Mouse (Mus musculus) embryonic facial prominence, embryonic 15.5 days (tissue): ENCODE measurements at regions not wholly inside any gene's neighbourhood (a gene's known extent, or its start where the extent isn't known, plus 50 kb on each side); places are given as distances from the start of the nearest gene placed in this dataset.
"Not testable (repeated sequence)": the region's sequence is repeated elsewhere in the genome, so short reads cannot be mapped to it uniquely, and the experiment has no call there.

Experiments
- ATAC-seq: fragments of 200-750 bp; cut with Nextera tagmentation; 2 replicates; pipeline ENCODE4 v1.8.0; 2017; ENCODE audit warnings: low read depth, moderate TSS enrichment; ENCODE audit not compliant: insufficient number of reproducible peaks, low FRiP score, low TSS enrichment
- H3K27ac ChIP-seq: fragments of 300-500 bp; sonication (generic); replicated peaks from 2 replicates; pipeline ENCODE4 v1.5.1; 2015; ENCODE audit warnings: mild to moderate bottlenecking, inconsistent platforms
- H3K27me3 ChIP-seq: fragments of 300-500 bp; sonication (generic); 2 replicates; pipeline ENCODE4 v1.6.1; 2015; ENCODE audit warnings: inconsistent platforms
- H3K36me3 ChIP-seq: fragments of 300-500 bp; sonication (generic); 2 replicates; pipeline ENCODE4 v1.6.1; 2015; ENCODE audit warnings: mild to moderate bottlenecking, inconsistent platforms
- H3K4me1 ChIP-seq: fragments of 300-500 bp; sonication (generic); 2 replicates; pipeline ENCODE4 v1.6.1; 2015; ENCODE audit warnings: inconsistent platforms
- H3K4me2 ChIP-seq: fragments of 300-500 bp; sonication (generic); replicated peaks from 2 replicates; pipeline ENCODE4 v1.6.1; 2015; ENCODE audit warnings: mild to moderate bottlenecking, inconsistent platforms
- H3K4me3 ChIP-seq: fragments of 300-500 bp; sonication (generic); replicated peaks from 2 replicates; pipeline ENCODE4 v1.5.1; 2015; ENCODE audit warnings: mild to moderate bottlenecking, inconsistent platforms
- H3K9ac ChIP-seq: fragments of 300-500 bp; sonication (generic); 2 replicates; pipeline ENCODE4 v1.6.1; 2015; ENCODE audit warnings: inconsistent platforms
- H3K9me3 ChIP-seq: fragments of 300-500 bp; sonication (generic); replicated peaks from 2 replicates; pipeline ENCODE4 v1.6.1; 2016; ENCODE audit warnings: inconsistent platforms
- WGBS: fragments of 180-500 bp; shearing (Covaris S2); methylation state at CpG from one replicate; pipeline ENCODE4 v1.1.7; 2015; 5-methylcytosine and 5-hydroxymethylcytosine counted together

DNA sequence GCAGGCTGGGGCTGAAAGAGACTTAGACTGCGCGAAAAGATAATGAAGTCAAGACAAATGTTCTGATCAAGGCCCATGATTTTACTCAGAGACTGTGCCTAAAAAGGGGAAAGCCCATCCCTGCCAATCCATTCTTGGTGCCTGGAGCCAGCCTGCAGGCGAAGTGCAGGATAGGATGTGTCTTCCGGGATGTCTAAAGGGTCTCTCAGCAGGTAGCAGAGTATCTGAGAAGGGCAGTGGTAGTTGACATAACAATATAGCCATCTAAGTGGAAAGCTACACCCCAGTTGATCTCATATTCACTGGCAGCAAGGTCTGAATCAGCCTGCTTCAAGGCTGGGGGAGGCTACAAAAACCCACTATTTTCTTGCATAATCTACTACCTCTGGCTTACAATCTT lies 282.9 kb downstream of the Arl6ip6 start:
- WGBS = 84% methylated on average over 4 of the region's 4 CpGs
- Histone ChIP-seq H3K9me3 (no peaks in the 10 kb centered on the region), H3K27ac (no peak overlapping the region), H3K36me3 (no peaks in the 10 kb centered on the region), H3K4me2 (no peak overlapping the region), H3K27me3 (no peaks in the 10 kb centered on the region), H3K9ac (no peak overlapping the region), H3K4me1 (no peaks in the 10 kb centered on the region), H3K4me3 (no peak overlapping the region)
- ATAC-seq = no peak

DNA sequence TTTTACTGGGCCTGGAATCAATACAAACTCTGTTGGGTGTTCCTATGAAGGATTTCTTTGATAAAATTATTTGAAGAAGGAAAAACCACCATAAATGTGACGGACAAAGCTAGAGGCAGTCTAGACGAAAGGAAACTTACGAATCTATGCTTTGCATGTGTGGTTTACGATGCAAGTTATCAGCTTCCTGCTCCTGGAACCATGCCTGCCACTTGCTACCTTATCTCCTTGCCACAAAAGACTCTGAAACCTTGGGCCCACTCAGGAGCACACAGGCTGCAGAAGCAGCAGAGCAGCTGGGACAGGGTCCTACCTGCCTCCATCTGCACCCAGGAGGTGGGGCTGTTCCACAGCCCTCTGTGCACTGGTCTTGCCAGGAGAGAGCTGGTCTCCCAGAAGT lies 287.5 kb downstream of the Arl6ip6 start:
- ATAC-seq, H3K27me3 ChIP-seq: not testable (repeated sequence)
- 85% methylated on average over 4 of the region's 4 CpGs for WGBS

DNA sequence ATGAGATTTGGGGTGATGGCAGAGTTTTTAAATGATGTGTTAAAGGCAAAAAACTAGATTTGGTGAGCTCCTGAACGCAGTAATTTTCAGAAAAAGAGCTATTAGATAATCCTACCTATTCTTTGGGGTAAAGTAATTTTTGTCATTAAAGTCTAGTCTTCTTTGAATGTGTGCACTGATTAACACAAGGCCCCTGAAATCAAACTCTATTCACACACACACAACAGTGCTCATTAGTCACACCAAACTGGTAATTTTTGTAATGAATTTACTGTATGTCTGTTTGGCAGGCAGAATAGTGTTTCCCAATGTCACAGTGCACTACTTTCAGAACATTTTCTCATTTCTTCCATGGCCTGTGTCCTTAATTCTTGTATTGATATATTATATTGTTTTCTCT lies 296.8 kb downstream of the Arl6ip6 start:
- no peak for ATAC-seq
- Histone ChIP-seq H3K4me2 (no peak overlapping the region), H3K4me3 (no peak overlapping the region), H3K9ac (no peak overlapping the region), H3K36me3 (no peaks in the 10 kb centered on the region), H3K4me1 (no peaks in the 10 kb centered on the region), H3K27ac (no peak overlapping the region), H3K27me3 (no peaks in the 10 kb centered on the region), H3K9me3 (no peaks in the 10 kb centered on the region)
- WGBS = 59% methylated on average over 1 of the region's 1 CpGs

More for the DNA sequence above, 287.5 kb downstream of the Arl6ip6 start:
- not testable (repeated sequence) for H3K9ac ChIP-seq, H3K4me1 ChIP-seq, H3K36me3 ChIP-seq, H3K4me2 ChIP-seq, H3K4me3 ChIP-seq, H3K9me3 ChIP-seq, H3K27ac ChIP-seq

DNA sequence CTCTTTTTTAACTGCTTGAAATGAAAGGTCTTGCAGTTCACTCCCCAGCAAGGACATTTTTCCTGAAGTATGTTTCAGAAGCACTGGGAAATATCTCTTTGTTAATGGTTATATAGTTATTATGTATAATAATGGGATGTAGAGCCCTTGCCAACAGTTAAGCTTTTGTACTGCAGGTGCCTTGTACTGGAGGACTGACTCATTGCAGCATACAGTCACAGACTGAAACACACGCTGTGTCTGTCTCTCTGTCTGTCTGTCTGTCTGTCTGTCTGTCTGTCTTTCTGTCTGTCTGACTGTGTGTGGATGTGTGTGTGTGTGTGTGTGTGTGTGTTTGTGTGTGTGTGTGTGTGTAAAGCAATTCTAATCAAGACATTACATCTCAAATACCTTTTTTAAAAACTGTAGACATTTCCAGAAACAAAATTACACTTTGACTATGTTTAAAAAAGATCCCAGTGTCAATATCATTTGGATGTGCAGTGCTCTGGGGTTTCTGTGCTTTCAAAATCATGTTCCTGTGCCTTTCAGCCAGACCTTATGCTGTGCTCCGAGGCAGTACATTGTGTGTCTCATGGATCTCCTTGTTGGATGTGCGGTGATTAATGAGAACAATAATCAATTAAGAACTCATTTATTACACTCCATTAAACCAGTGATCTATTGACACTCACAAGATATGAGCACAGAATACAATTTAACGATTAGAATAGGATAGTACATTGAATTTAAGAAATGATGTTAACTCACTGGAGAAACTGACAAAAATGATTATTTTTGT lies 299.5 kb downstream of the Arl6ip6 start:
- no peaks in the 10 kb centered on the region for H3K27me3 ChIP-seq
- no peak overlapping the region for H3K4me2 ChIP-seq
- H3K4me3 ChIP-seq = no peak overlapping the region
- no peak overlapping the region for H3K27ac ChIP-seq
- H3K9me3 ChIP-seq = no peaks in the 10 kb centered on the region
- no peaks in the 10 kb centered on the region for H3K4me1 ChIP-seq
- WGBS = 87% methylated on average over 4 of the region's 4 CpGs
- no peaks in the 10 kb centered on the region for H3K36me3 ChIP-seq
- ATAC-seq = no peak
- no peak overlapping the region for H3K9ac ChIP-seq

DNA sequence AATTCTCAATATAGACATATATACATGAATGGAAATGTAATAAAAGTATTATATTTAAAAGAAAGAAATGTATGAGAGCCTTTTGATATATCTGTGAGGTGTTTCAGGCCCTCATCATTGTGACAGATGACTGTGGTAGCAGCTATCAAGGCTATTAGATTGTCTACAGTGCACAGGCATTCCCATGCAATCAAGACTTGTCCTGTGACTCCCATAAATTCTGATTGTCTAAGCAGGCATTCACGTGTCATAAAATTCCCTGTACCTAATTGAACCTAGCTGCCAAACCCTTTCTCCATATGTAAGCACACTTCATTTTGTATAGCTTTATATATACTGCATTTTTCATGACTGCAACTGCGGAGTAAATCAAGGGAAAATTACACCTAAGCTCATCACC lies 301.3 kb downstream of the Arl6ip6 start:
- Histone ChIP-seq H3K27ac (no peak overlapping the region), H3K27me3 (no peaks in the 10 kb centered on the region), H3K4me3 (no peak overlapping the region), H3K4me2 (no peak overlapping the region), H3K36me3 (no peaks in the 10 kb centered on the region), H3K9me3 (no peaks in the 10 kb centered on the region), H3K9ac (no peak overlapping the region), H3K4me1 (no peaks in the 10 kb centered on the region)
- ATAC-seq = no peak
- WGBS = 76% methylated on average over 2 of the region's 2 CpGs

DNA sequence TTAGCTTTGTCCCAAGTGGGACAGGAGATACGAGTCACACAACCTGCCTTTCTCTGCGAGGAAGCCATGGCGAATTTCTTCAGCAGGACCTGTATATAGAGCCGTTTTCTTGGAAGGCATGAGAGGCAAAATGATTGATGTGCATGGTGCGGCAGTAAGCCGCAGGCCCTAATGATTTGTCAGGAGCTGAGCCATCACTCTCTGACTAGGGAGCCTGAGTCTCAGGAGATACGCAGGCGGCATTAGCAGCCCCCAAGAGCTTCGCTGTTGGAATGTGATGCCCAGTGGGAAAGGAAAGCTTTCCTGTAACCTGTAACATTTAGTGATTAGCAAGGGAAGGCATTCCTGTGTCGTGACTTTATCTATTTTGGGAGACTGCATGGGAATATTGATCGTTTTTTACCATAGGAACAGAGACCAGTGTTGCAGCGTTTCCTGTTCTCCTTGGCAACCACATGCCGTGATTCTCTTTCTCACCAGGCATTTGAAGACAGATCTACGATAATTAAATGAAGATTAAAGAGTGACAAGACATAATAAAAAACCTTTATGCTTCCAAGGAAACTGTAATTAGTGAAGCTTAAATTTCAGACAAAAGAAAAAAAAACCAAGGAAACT lies 310.2 kb downstream of the Arl6ip6 start:
- Histone ChIP-seq H3K4me1 (no peaks in the 10 kb centered on the region), H3K36me3 (no peaks in the 10 kb centered on the region), H3K9me3 (no peaks in the 10 kb centered on the region), H3K4me3 (no peak overlapping the region), H3K4me2 (no peak overlapping the region), H3K9ac (no peak overlapping the region), H3K27ac (no peak overlapping the region), H3K27me3 (no peaks in the 10 kb centered on the region)
- ATAC-seq = no peak
- WGBS = 47% methylated on average over 14 of the region's 14 CpGs

DNA sequence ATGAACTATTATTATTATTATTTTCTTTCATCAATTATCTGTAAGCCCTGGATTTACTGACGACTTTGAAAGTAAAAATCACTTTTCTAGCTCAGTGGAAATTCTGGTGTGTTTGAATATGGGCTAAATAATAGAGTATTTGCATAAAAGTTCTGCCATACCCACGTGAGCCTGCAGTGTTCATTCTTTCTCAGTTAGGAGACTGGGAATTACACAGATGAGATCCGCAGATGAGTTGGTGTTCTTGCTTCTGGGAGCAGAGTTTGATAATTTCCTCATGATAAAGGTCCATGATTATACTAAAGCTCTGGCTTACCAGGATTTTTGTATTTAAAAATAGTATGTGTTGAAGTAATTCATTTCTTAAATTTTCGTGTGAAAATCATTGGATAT lies 310.7 kb downstream of the Arl6ip6 start:
- Histone ChIP-seq H3K9me3 (no peaks in the 10 kb centered on the region), H3K4me2 (no peak overlapping the region), H3K27me3 (no peaks in the 10 kb centered on the region), H3K27ac (no peak overlapping the region), H3K4me3 (no peak overlapping the region), H3K4me1 (no peaks in the 10 kb centered on the region), H3K36me3 (no peaks in the 10 kb centered on the region), H3K9ac (no peak overlapping the region)
- 55% methylated on average over 4 of the region's 4 CpGs for WGBS
- ATAC-seq = no peak

DNA sequence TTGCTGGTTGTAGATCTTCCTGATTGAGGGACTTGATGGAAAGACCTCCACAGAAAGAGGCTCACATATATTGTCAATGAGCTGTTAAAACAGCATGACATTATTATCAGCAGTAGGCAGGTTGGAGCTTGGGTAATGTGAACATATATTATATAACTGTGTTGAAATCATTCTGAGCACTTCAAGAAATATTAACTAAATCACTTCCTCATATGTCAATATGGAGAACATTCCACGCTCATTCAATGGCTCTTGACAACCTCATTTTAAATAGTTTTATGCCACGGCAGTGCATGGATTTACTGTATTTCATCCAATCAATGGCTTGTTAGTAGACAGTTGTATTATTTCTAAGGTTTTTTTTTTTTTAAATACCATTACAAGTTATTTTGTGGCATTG lies 350.6 kb downstream of the Arl6ip6 start:
- WGBS = 84% methylated on average over 2 of the region's 2 CpGs
- no peaks in the 10 kb centered on the region for H3K9me3 ChIP-seq
- H3K4me3 ChIP-seq = no peak overlapping the region
- no peaks in the 10 kb centered on the region for H3K27me3 ChIP-seq
- H3K9ac ChIP-seq = no peak overlapping the region
- no peaks in the 10 kb centered on the region for H3K4me1 ChIP-seq
- no peak for ATAC-seq
- no peak overlapping the region for H3K4me2 ChIP-seq
- no peak overlapping the region for H3K27ac ChIP-seq
- no peaks in the 10 kb centered on the region for H3K36me3 ChIP-seq

DNA sequence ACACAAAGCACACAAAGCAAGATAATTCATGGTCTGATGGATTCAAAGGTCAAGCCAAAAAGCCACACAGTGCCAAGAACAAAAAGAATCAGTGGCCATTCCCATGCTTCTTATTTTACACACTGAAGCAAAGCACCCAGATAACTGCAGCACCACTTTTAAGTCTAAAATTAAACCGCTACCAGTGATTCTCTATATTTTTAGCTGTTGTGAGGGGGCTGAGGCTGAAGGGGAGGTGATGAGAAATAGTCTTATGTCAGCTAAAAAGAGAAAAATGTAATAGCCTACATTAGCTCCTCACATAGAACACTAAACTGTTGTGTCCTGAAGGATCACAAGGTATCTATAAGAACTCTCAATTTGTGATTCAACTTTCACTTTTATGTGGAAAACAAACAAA lies 382.5 kb downstream of the Arl6ip6 start:
- Histone ChIP-seq H3K9ac (no peak overlapping the region), H3K9me3 (no peaks in the 10 kb centered on the region), H3K36me3 (no peaks in the 10 kb centered on the region), H3K27ac (no peak overlapping the region), H3K4me1 (no peaks in the 10 kb centered on the region), H3K4me2 (no peak overlapping the region), H3K4me3 (no peak overlapping the region), H3K27me3 (no peaks in the 10 kb centered on the region)
- no peak for ATAC-seq
- WGBS = 70% methylated on average over 1 of the region's 1 CpGs

DNA sequence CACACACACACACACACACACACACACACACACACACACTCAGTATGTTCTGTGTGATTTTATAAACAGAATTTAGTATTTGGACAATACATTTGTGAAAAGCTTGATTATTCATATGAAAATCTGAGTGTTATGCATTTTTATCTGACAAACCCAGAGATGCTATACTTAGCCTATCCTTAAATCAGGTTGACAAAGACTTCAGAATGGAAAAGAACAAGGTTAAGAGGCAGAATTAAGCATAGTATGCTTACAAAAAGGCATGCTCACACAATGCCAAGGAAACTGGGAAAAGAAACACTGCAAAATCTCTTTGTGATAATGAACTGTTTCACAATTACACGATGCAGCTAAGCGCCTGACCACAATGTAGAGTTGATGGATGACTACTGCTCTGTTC lies 414.3 kb downstream of the Arl6ip6 start:
- no peak for ATAC-seq
- no peak overlapping the region for H3K4me2 ChIP-seq
- H3K9me3 ChIP-seq = no peaks in the 10 kb centered on the region

DNA sequence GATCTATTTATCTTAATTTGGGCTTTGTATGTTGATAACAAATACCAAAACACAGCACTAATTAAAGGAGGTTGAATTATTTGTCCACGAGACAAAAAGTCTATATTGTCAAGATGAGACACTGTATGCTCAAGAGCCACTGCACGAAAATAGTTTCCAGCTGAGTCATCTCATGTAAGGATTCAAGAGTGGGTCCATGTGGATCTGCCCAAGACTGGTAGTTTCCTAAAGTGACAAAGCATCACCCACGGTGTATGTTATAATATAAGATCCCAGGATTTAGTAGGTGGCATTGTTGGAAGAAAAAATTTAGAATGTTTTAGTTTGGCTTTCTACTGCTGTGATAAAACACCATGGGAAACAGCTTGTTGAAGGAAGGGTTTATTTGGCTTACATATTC lies 428.2 kb downstream of the Arl6ip6 start:
- Histone ChIP-seq H3K9me3 (no peaks in the 10 kb centered on the region), H3K4me1 (no peaks in the 10 kb centered on the region), H3K36me3 (no peaks in the 10 kb centered on the region), H3K9ac (no peak overlapping the region), H3K4me3 (no peak overlapping the region), H3K4me2 (no peak overlapping the region), H3K27ac (no peak overlapping the region), H3K27me3 (no peaks in the 10 kb centered on the region)
- 69% methylated on average over 3 of the region's 3 CpGs for WGBS
- ATAC-seq = no peak

More for the DNA sequence above, 414.3 kb downstream of the Arl6ip6 start:
- no peak overlapping the region for H3K4me3 ChIP-seq
- H3K27ac ChIP-seq = no peak overlapping the region
- no peaks in the 10 kb centered on the region for H3K4me1 ChIP-seq
- 86% methylated on average over 2 of the region's 2 CpGs for WGBS
- H3K36me3 ChIP-seq = no peaks in the 10 kb centered on the region
- no peaks in the 10 kb centered on the region for H3K27me3 ChIP-seq
- H3K9ac ChIP-seq = no peak overlapping the region
